Mouse (Mus musculus): Measurements from ENCODE around the gene Tsks. TPM values are rescaled to one million over a fixed set of nuclear protein-coding genes. Genes with fewer than 3 reads are reported as not detected.

Gene Tsks
- polyA plus RNA-seq, 1 experiment from 2014 or later: 0.13 TPM

DNA sequence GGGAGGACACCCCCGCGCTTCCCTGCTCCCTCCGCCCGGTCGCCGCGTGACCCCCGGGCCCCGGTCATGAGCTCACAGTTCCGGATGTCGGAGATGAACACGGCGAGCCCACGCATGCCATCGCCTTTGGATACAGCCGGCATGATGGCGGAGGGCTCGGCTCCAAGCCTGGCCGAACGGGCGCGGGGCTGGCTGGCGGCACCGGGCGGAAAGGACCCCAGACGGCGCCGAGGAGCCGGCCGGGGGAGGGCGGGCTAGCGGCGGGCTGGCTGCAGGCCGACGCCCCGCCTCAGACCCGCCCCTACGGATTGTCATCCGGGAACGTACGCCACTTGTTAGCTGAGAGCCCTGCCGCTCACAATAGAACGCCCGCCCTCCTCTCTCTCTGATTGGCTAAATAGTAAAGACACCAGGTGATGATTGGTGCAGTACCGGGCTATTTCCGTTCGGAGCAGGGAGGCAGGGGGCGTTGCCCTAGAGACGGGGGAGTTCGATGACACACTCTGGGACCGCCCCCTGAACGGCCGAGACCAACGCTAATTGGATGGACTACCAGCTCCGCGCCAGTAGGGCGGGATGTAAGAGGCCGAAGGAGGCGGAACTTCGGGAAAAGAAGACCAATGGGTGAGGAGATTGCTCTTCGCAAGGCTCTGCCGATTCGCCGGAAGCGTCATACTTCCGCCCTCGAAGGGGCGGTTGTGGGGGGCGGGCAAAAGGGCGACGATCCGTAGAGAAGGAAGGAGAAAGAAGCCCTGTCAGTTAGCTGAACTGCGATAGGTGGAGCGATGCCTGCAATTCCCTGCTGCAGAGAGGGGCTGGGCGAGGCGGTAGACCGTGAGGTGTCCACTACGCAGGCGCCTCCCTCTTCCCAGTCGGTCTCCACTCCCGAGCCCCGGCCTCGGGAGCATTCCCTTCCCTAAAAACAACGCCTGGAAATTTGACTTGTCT is 13.5 kb upstream of the Tsks start, which contains the start of gene Ap2a1:
TSS of gene Ap2a1 (minus strand) at position 293 of the 948 bp plus-strand sequence.
- peak; percentile 4; the same call in 1 of the 2 replicates for TF ChIP-seq CTCF (IDR thresholded peaks at IDR 0.05; ENCODE audit: low read depth)
- Histone ChIP-seq H3K9ac (ENCODE audit: low read depth, low read length) (peak within 1 kb of the TSS; percentile 95), H3K4me3 (replicated peaks; ENCODE audit: low read depth, low read length) (peak within 1 kb of the TSS; percentile 98), H3K27ac (peak within 1 kb of the TSS; percentile 90), H3K27me3 (ENCODE audit: insufficient read depth, low read length) (no peaks in the 10 kb centered on the region), H3K4me2 (ENCODE audit: low read length) (peak within 1 kb of the TSS; percentile 71), H3K9me3 (replicated peaks; ENCODE audit: low read length) (no peaks in the 10 kb centered on the region), H3K36me3 (ENCODE audit: insufficient read depth, low read length) (no peaks in the 10 kb centered on the region), H3K4me1 (replicated peaks; ENCODE audit: insufficient read depth, low read length) (peaks cover 14% of the 10 kb centered on the region)
- WGBS: 2% methylated on average over 82 of the region's 84 CpGs
- peak; percentile 100 for DNase-seq (ENCODE audit: low spot score)
- ATAC-seq (replicated peaks; ENCODE audit: low FRiP score, low read depth): peak; percentile 99

- no peak overlapping the region for H3K27ac ChIP-seq
- no peak for DNase-seq (ENCODE audit: low spot score)
- no peak overlapping the region for H3K9ac ChIP-seq (ENCODE audit: low read depth, low read length)
- TF ChIP-seq CTCF (IDR thresholded peaks at IDR 0.05; ENCODE audit: low read depth): no peak
- 88% methylated on average over 4 of the region's 4 CpGs for WGBS
- no peak overlapping the region for H3K4me2 ChIP-seq (ENCODE audit: low read length)
- no peaks in the 10 kb centered on the region for H3K27me3 ChIP-seq (ENCODE audit: insufficient read depth, low read length)
- peaks cover 6% of the 10 kb centered on the region; the same call in 1 of the 2 replicates for H3K9me3 ChIP-seq (replicated peaks; ENCODE audit: low read length)
- H3K4me1 ChIP-seq (replicated peaks; ENCODE audit: insufficient read depth, low read length): no peaks in the 10 kb centered on the region
- no peak overlapping the region for H3K4me3 ChIP-seq (replicated peaks; ENCODE audit: low read depth, low read length)
- ATAC-seq (replicated peaks; ENCODE audit: low FRiP score, low read depth): no peak
- no peaks in the 10 kb centered on the region for H3K36me3 ChIP-seq (ENCODE audit: insufficient read depth, low read length)
Observed at GRCm38 (mm10) chr7:44938680-44939079, 4.3 kb upstream of the Tsks start.

- Histone ChIP-seq H3K4me3 (replicated peaks; ENCODE audit: low read depth, low read length) (no peak overlapping the region), H3K4me1 (replicated peaks; ENCODE audit: insufficient read depth, low read length) (0 out of 2 replicates have a peak, but pooled peaks cover 3% of the 10 kb centered on the region), H3K27me3 (ENCODE audit: insufficient read depth, low read length) (no peaks in the 10 kb centered on the region), H3K36me3 (ENCODE audit: insufficient read depth, low read length) (no peaks in the 10 kb centered on the region), H3K4me2 (ENCODE audit: low read length) (no peak overlapping the region), H3K9ac (ENCODE audit: low read depth, low read length) (no peak overlapping the region), H3K27ac (no peak overlapping the region), H3K9me3 (replicated peaks; ENCODE audit: low read length) (no peaks in the 10 kb centered on the region)
- TF ChIP-seq CTCF (IDR thresholded peaks at IDR 0.05; ENCODE audit: low read depth): no peak
- DNase-seq (ENCODE audit: low spot score) (no peak), ATAC-seq (replicated peaks; ENCODE audit: low FRiP score, low read depth) (no peak)
- 71% methylated on average over 6 of the region's 6 CpGs for WGBS
Observed at GRCm38 (mm10) chr7:44949922-44950321, 6.9 kb downstream of the Tsks start.

DNA sequence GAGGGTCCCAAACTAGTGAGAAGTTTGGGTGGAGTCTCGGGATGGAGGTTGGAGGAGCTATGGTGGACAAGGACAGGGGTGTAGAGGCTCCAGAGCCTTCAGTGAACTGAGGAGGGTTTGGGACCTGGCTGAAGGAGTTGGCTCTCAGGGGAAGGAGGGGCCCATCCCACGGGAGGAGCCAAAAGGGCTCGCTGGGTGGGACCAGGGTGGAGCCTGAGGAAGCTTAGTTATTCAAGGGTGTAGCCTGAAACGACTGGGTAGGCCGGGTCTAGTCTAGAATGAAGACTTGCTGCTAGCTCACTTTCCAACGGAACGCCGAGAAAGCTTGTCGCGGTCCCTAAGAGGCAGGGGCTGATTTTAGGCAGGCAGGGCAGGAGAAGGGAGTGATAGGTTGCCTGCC is 9.0 kb downstream of the Tsks start:
- Histone ChIP-seq H3K4me2 (ENCODE audit: low read length) (peak overlapping the region; percentile 96), H3K27me3 (ENCODE audit: insufficient read depth, low read length) (no peaks in the 10 kb centered on the region), H3K36me3 (ENCODE audit: insufficient read depth, low read length) (no peaks in the 10 kb centered on the region), H3K4me1 (replicated peaks; ENCODE audit: insufficient read depth, low read length) (0 out of 2 replicates have a peak, but pooled peaks cover 3% of the 10 kb centered on the region), H3K4me3 (replicated peaks; ENCODE audit: low read depth, low read length) (peak overlapping the region; percentile 52), H3K9ac (ENCODE audit: low read depth, low read length) (peak overlapping the region; percentile 59), H3K27ac (peak overlapping the region; percentile 84), H3K9me3 (replicated peaks; ENCODE audit: low read length) (no peaks in the 10 kb centered on the region)
- no peak for TF ChIP-seq CTCF (IDR thresholded peaks at IDR 0.05; ENCODE audit: low read depth)
- under 1% methylated on average over 10 of the region's 10 CpGs for WGBS
- ATAC-seq (replicated peaks; ENCODE audit: low FRiP score, low read depth) (peak; percentile 81), DNase-seq (ENCODE audit: low spot score) (peak; percentile 92)

DNA sequence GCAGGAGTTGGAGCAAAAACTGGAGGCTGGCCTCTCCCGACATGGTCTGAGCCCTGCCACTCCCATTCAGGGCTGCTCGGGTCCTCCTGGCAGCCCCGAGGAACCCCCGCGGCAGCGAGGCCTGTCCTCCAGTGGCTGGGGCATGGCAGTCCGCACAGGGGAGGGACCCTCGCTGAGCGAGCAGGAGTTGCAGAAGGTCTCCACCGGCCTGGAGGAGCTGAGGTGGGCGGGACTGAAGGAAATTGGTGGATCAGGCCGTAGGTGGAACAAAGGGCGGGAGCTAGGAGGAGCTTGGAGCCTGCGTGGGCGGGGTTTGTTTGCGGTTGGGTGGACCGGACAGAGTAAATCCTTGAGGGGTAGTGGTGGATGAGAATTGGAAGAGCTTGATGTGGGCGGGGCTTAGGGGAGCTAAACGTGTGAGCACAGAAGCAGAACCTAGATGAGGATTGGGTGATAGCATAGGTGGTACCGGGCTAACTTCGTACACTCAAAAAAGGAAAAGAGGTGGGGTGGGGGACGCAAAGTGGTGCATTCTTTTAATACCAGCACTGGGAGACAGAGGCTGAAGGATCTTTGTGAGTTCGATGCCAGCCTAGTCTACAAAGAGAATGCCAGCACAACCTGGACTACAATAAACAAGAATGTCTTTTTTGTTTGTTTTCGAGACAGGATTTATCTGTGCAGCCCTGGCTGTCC is 9.8 kb downstream of the Tsks start:
- H3K4me3 ChIP-seq (replicated peaks; ENCODE audit: low read depth, low read length): peak overlapping the region; percentile 52
- H3K9me3 ChIP-seq (replicated peaks; ENCODE audit: low read length): no peaks in the 10 kb centered on the region
- peak overlapping the region; percentile 96 for H3K4me2 ChIP-seq (ENCODE audit: low read length)
- H3K27me3 ChIP-seq (ENCODE audit: insufficient read depth, low read length): no peaks in the 10 kb centered on the region
- H3K4me1 ChIP-seq (replicated peaks; ENCODE audit: insufficient read depth, low read length): 0 out of 2 replicates have a peak, but pooled peaks cover 3% of the 10 kb centered on the region
- no peak for TF ChIP-seq CTCF (IDR thresholded peaks at IDR 0.05; ENCODE audit: low read depth)
- ATAC-seq (replicated peaks; ENCODE audit: low FRiP score, low read depth) (peak; percentile 91), DNase-seq (ENCODE audit: low spot score) (peak; percentile 99)
- peak overlapping the region; percentile 59 for H3K9ac ChIP-seq (ENCODE audit: low read depth, low read length)
- H3K27ac ChIP-seq: peak overlapping the region; percentile 84
- 6% methylated on average over 24 of the region's 24 CpGs for WGBS
- H3K36me3 ChIP-seq (ENCODE audit: insufficient read depth, low read length): no peaks in the 10 kb centered on the region

DNA sequence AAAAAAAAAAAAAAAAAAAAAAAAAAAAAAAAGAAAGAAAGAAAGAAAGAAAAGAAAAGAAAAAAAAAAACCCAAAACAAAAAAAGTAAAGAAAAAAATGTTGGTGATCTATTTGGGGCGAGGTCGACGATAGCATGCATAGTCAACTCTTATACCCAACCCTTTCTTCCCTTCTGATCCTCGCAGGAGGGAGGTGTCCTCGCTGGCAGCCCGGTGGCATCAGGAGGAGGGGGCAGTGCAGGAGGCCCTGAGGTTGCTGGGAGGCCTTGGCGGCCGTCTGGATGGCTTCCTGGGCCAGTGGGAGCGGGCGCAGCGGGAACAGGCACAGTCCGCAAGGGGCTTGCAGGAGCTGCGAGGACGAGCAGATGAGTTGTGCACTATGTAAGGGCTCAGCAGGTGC is 10.6 kb downstream of the Tsks start:
- H3K4me1 ChIP-seq (replicated peaks; ENCODE audit: insufficient read depth, low read length): 0 out of 2 replicates have a peak, but pooled peaks cover 3% of the 10 kb centered on the region
- H3K9me3 ChIP-seq (replicated peaks; ENCODE audit: low read length): no peaks in the 10 kb centered on the region
- no peak overlapping the region for H3K4me2 ChIP-seq (ENCODE audit: low read length)
- ATAC-seq (replicated peaks; ENCODE audit: low FRiP score, low read depth): no peak
- no peak overlapping the region for H3K27ac ChIP-seq
- 62% methylated on average over 14 of the region's 14 CpGs for WGBS
- H3K36me3 ChIP-seq (ENCODE audit: insufficient read depth, low read length): no peaks in the 10 kb centered on the region
- no peak overlapping the region for H3K4me3 ChIP-seq (replicated peaks; ENCODE audit: low read depth, low read length)
- H3K27me3 ChIP-seq (ENCODE audit: insufficient read depth, low read length): no peaks in the 10 kb centered on the region
- no peak for TF ChIP-seq CTCF (IDR thresholded peaks at IDR 0.05; ENCODE audit: low read depth)
- DNase-seq (ENCODE audit: low spot score): no peak
- no peak overlapping the region for H3K9ac ChIP-seq (ENCODE audit: low read depth, low read length)

Measured in kidney, postnatal 0 days (tissue).